Mouse (Mus musculus): ENCODE measurements around the gene Pisd.
"Not testable (repeated sequence)": the region's sequence is repeated elsewhere in the genome, so short reads cannot be mapped to it uniquely, and the experiment has no call there.

Gene Pisd

GRCm38 (mm10) chr5:32785313-32785915, at the start of gene Pisd:
Gene Pisd (minus strand): TSS chr5:32785646.
- peak; percentile 96 to 98 for DNase-seq

- DNase-seq = no peak
These were observed 49.1 kb upstream of the Pisd start for GRCm38 (mm10) chr5:32834497-32834896.

GRCm38 (mm10) chr5:32830054-32830453, 44.6 kb upstream of the Pisd start:
- DNase-seq = no peak

- not testable (repeated sequence) for DNase-seq
These were observed 43.3 kb upstream of the Pisd start for GRCm38 (mm10) chr5:32828766-32829165.

GRCm38 (mm10) chr5:32827009-32827408, 41.6 kb upstream of the Pisd start, which contains the start of gene Gm20671:
Gene Gm20671 (minus strand): TSS chr5:32827109.
- no peak for DNase-seq

GRCm38 (mm10) chr5:32820471-32820870, 35.0 kb upstream of the Pisd start:
- no peak for DNase-seq

GRCm38 (mm10) chr5:32815396-32815795, 29.9 kb upstream of the Pisd start:
- DNase-seq = no peak

GRCm38 (mm10) chr5:32786454-32786853, 1.0 kb upstream of the Pisd start:
- not testable (repeated sequence) for DNase-seq

- DNase-seq = no peak
These were observed 720 bp downstream of the Pisd start for GRCm38 (mm10) chr5:32784726-32785125.

- DNase-seq = no peak
These were observed 3.9 kb downstream of the Pisd start for GRCm38 (mm10) chr5:32781596-32781995.

- peak in 1 of 2 experiments; percentile 12 for DNase-seq
These were observed 7.3 kb downstream of the Pisd start for GRCm38 (mm10) chr5:32778168-32778567.

- peak in 1 of 2 experiments; percentile 11 for DNase-seq
These were observed 13.1 kb downstream of the Pisd start for GRCm38 (mm10) chr5:32772361-32772760.

- no peak for DNase-seq
These were observed 17.6 kb downstream of the Pisd start for GRCm38 (mm10) chr5:32767636-32768373.

- DNase-seq = no peak
These were observed 18.4 kb downstream of the Pisd start for GRCm38 (mm10) chr5:32767004-32767403.

- DNase-seq = peak; percentile 21 to 35
These were observed 23.8 kb downstream of the Pisd start for GRCm38 (mm10) chr5:32761566-32762140.

- DNase-seq = no peak
These were observed 24.7 kb downstream of the Pisd start for GRCm38 (mm10) chr5:32760787-32761186.

- not testable (repeated sequence) for DNase-seq
These were observed 25.1 kb downstream of the Pisd start for GRCm38 (mm10) chr5:32760352-32760751.

GRCm38 (mm10) chr5:32759662-32760061, 25.8 kb downstream of the Pisd start:
- no peak for DNase-seq

GRCm38 (mm10) chr5:32756141-32756540, 29.3 kb downstream of the Pisd start:
- no peak for DNase-seq

- DNase-seq = no peak
These were observed 33.7 kb downstream of the Pisd start for GRCm38 (mm10) chr5:32751736-32752135.

GRCm38 (mm10) chr5:32748936-32749335, 36.5 kb downstream of the Pisd start:
- no peak for DNase-seq

- DNase-seq = peak; percentile 44 to 68
These were observed 37.6 kb downstream of the Pisd start for GRCm38 (mm10) chr5:32747650-32748375.

Measured in kidney, postnatal 36 days (tissue).